In genomic region chr2:35385441-35385871, GRCm38 (mm10) we compare ENCODE assay signal across 17 mouse cellular contexts. TPM values are rescaled to one million over a fixed set of nuclear protein-coding genes. Genes with fewer than 3 reads are reported as not detected.
DNase-seq lines count a peak whose midpoint lies in the region; ATAC-seq and TF ChIP-seq lines count a peak whose summit lies in the region.
"Had no signal": no experiment of that assay in that cellular context is flagged by ENCODE, and none has a peak within 500 bp of the region (broad histone marks: within the 10 kb centered on the region; RNA-seq: fewer than 3 reads in every experiment).

No protein-coding gene starts in this region.

- H3ac ChIP-seq in myocyte (ENCODE audit: control insufficient read depth, insufficient read length): no peak overlapping the region

- H3K27me3 ChIP-seq in heart, embryonic 12.5 days (replicated peaks): no peaks in the 10 kb centered on the region
- H3K27me3 ChIP-seq in myocyte (ENCODE audit: control insufficient read depth, insufficient read depth, insufficient read length): no peaks in the 10 kb centered on the region
- H3K27me3 ChIP-seq: limb, embryonic 12.5 days had no signal

- no peak overlapping the region for H3K27ac ChIP-seq in heart, embryonic 12.5 days (ENCODE audit: poor library complexity, severe bottlenecking)
- H3K27ac ChIP-seq: hindbrain, postnatal 0 days; limb, embryonic 12.5 days had no signal

- no peaks in the 10 kb centered on the region for H3K79me2 ChIP-seq in myocyte (ENCODE audit: control insufficient read depth, insufficient read depth)

- H3K4me1 ChIP-seq in heart, embryonic 12.5 days (replicated peaks): peaks cover 6% of the 10 kb centered on the region; the same call in 1 of the 2 replicates

- H3K9me3 ChIP-seq in heart, embryonic 12.5 days (replicated peaks): peaks cover 5% of the 10 kb centered on the region; the same call in 1 of the 2 replicates
- H3K9me3 ChIP-seq: limb, embryonic 12.5 days had no signal

- WGBS in heart, embryonic 12.5 days: 65% methylated on average over 9 of the region's 9 CpGs

- H3K36me3 ChIP-seq in heart, embryonic 12.5 days: no peaks in the 10 kb centered on the region
- H3K36me3 ChIP-seq in myocyte (ENCODE audit: control insufficient read depth, insufficient read depth): no peaks in the 10 kb centered on the region
- H3K36me3 ChIP-seq: limb, embryonic 12.5 days had no signal

- TF ChIP-seq POLR2A in myocyte (IDR thresholded peaks at IDR 0.05; ENCODE audit: insufficient read length, low read depth): no peak

- no peak overlapping the region for H3K9ac ChIP-seq in heart, embryonic 12.5 days
- H3K9ac ChIP-seq: limb, embryonic 12.5 days; liver, postnatal 0 days had no signal

- no peak overlapping the region for H3K4me2 ChIP-seq in heart, embryonic 12.5 days
- H3K4me2 ChIP-seq in myocyte (ENCODE audit: low read depth): peak overlapping the region; percentile 55
- H3K4me2 ChIP-seq: limb, embryonic 12.5 days had no signal

- DNase-seq in adrenal gland, postnatal 14 days: peak; percentile 46
- no peak for DNase-seq in adrenal gland, adult 2 months
- DNase-seq in heart, adult 8-10 months (ENCODE audit: low spot score): peak; percentile 58
- DNase-seq in gastrocnemius, postnatal 25 days: peak; percentile 53
- DNase-seq in urinary bladder, adult 2 months (ENCODE audit: low spot score): no peak
- DNase-seq: liver, postnatal 0 days; midbrain, embryonic 14.5 days; spleen, adult 18-20 months had no signal

- H3K4me3 ChIP-seq in heart, embryonic 12.5 days: no peak overlapping the region
- H3K4me3 ChIP-seq in myocyte: no peak overlapping the region
- H3K4me3 ChIP-seq: limb, embryonic 12.5 days had no signal

- no peak for ATAC-seq in heart, embryonic 12.5 days (ENCODE audit: insufficient number of reproducible peaks, low FRiP score)
- ATAC-seq in frontal cortex, adult (ENCODE audit: low TSS enrichment): no peak
- ATAC-seq: hindbrain, postnatal 0 days; liver, postnatal 0 days had no signal

TF ChIP-seq in myocyte, 11 proteins besides CTCF, POLR2A, EP300 and RAD21:
- TF ChIP-seq REST (IDR thresholded peaks at IDR 0.05; ENCODE audit: insufficient read depth, insufficient read length) (no peak), TCF12 (IDR thresholded peaks at IDR 0.05; ENCODE audit: insufficient read depth, poor library complexity, severe bottlenecking) (peak; percentile 0), MYOG (IDR thresholded peaks at IDR 0.05; ENCODE audit: control insufficient read depth in 1 of 3, insufficient read depth in 1 of 3, insufficient read length in 2 of 3, low read depth in 2 of 3) (peak in 1 of 3 experiments; percentile 29), MYOD1 (IDR thresholded peaks at IDR 0.05; ENCODE audit: control insufficient read depth in 1 of 3, insufficient read length in 2 of 3, low read depth in 2 of 3) (peak in 1 of 3 experiments; percentile 40)

RNA-seq across cellular contexts. Expression of gene 4930402F06Rik, which starts 11.5 kb away (rescaled TPM):
- not detected in 2 replicates for total RNA-seq in adrenal gland, postnatal 14 days (2021)
- total RNA-seq in adrenal gland, adult 2 months (2021): not detected
- not detected in 2 replicates for polyA plus RNA-seq in adrenal gland, adult 2 months (2012; rRNA removed)
- total RNA-seq in heart, adult 8-10 months (2022): not detected
- not detected in 2 replicates for polyA plus RNA-seq in heart, embryonic 12.5 days (2016; fragmentation: Nextera tagmentation; extraction: Ambion mirVana)
- not detected for total RNA-seq in gastrocnemius, postnatal 25 days (2021)
- not detected for polyA plus RNA-seq in myocyte (2012; fragmentation: generic; extraction: Trizol)
- not detected in 2 replicates for polyA plus RNA-seq in urinary bladder, adult 2 months (2012; rRNA removed)
- total RNA-seq: hindbrain, postnatal 0 days; layer of hippocampus, adult 18-20 months; left cerebral cortex, adult 18-20 months had no signal
- polyA plus RNA-seq: embryonic facial prominence, embryonic 11.5 days; hindbrain, postnatal 0 days; kidney, embryonic 14.5 days; limb, embryonic 12.5 days; liver, postnatal 0 days; midbrain, embryonic 14.5 days had no signal

RNA-seq across cellular contexts. Expression of gene 4930568D16Rik, which starts 17.9 kb away (rescaled TPM):
- total RNA-seq in adrenal gland, postnatal 14 days (2021): not detected in 2 replicates
- total RNA-seq in adrenal gland, adult 2 months (2021): not detected
- not detected in 2 replicates for polyA plus RNA-seq in adrenal gland, adult 2 months (2012; rRNA removed)
- not detected for total RNA-seq in heart, adult 8-10 months (2022)
- not detected in 2 replicates for polyA plus RNA-seq in heart, embryonic 12.5 days (2016; fragmentation: Nextera tagmentation; extraction: Ambion mirVana)
- not detected for total RNA-seq in gastrocnemius, postnatal 25 days (2021)
- polyA plus RNA-seq in myocyte (2012; fragmentation: generic; extraction: Trizol): not detected
- polyA plus RNA-seq in urinary bladder, adult 2 months (2012; rRNA removed): not detected in 2 replicates
- total RNA-seq: hindbrain, postnatal 0 days; layer of hippocampus, adult 18-20 months; left cerebral cortex, adult 18-20 months had no signal
- polyA plus RNA-seq: embryonic facial prominence, embryonic 11.5 days; hindbrain, postnatal 0 days; kidney, embryonic 14.5 days; limb, embryonic 12.5 days; liver, postnatal 0 days; midbrain, embryonic 14.5 days had no signal

RNA-seq across cellular contexts. Expression of gene Stom, which starts 48.7 kb away (rescaled TPM):
- total RNA-seq in adrenal gland, postnatal 14 days (2021): 76.9 and 78.7 TPM in 2 replicates
- total RNA-seq in adrenal gland, adult 2 months (2021): 10 to 100 TPM; 50.4 to 54.6 TPM
- polyA plus RNA-seq in adrenal gland, adult 2 months (2012; rRNA removed): 14.1 and 15.0 TPM in 2 replicates
- total RNA-seq in heart, adult 8-10 months (2022): 100 to 1,000 TPM in 2 of 4 experiments, 10 to 100 TPM in 2; 83.8 to 137 (median 102) TPM
- polyA plus RNA-seq in heart, embryonic 12.5 days (2016; fragmentation: Nextera tagmentation; extraction: Ambion mirVana): 42.2 and 42.7 TPM in 2 replicates
- total RNA-seq in gastrocnemius, postnatal 25 days (2021): 10 to 100 TPM; 11.8 to 25.2 TPM
- 170 TPM for polyA plus RNA-seq in myocyte (2012; fragmentation: generic; extraction: Trizol)
- 67.9 and 82.5 TPM in 2 replicates for polyA plus RNA-seq in urinary bladder, adult 2 months (2012; rRNA removed)

Comparison
In these comparisons a context has a peak if more than half of its experiments do, and no peak if none do; other contexts are left out.
1. DNase-seq: peak in adrenal gland, postnatal 14 days (single experiment), heart, adult 8-10 months (single experiment) and gastrocnemius, postnatal 25 days (single experiment); none in adrenal gland, adult 2 months (single experiment) and urinary bladder, adult 2 months (single experiment).